Mouse (Mus musculus): ENCODE data around the gene Cnih2.

The Cnih2 gene

GRCm38 (mm10) chr19:5048138-5049056 is 49.9 kb downstream of the Cnih2 start:
- DNase-seq (ENCODE audit: low spot score in 2 of 2) = peak in 1 of 2 experiments; percentile 84

DNA sequence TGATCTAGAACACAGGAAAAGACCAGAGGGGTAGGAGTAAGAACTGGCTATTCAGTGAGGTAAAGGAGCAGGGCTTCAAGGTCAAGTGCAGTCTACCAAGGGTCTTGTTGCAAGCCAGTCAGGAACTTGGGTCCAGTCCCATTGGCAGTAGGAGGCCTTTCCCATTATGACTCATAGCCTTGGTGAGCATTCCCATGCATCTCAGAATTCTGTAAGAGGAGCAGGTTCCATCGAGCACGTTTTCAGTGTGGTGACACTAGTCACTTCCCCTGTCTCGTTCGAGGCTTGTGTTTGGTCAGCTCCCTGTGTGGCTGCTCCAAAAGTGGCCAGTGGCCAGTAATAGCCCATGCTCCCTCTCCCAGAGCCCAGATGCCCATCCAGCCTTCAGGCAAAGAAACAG is 52.8 kb downstream of the Cnih2 start:
- DNase-seq (ENCODE audit: low spot score in 2 of 2) = peak in 1 of 2 experiments; percentile 38
